Mouse (Mus musculus) yolk sac, embryonic 10.5 days (tissue): ENCODE data around the gene Them7.

Source experiments
- DNase-seq: peaks from one replicate; pipeline ENCODE4 v3.0.0-alpha.2; 2017; ENCODE audit warnings: low spot score

Them7 gene

DNA sequence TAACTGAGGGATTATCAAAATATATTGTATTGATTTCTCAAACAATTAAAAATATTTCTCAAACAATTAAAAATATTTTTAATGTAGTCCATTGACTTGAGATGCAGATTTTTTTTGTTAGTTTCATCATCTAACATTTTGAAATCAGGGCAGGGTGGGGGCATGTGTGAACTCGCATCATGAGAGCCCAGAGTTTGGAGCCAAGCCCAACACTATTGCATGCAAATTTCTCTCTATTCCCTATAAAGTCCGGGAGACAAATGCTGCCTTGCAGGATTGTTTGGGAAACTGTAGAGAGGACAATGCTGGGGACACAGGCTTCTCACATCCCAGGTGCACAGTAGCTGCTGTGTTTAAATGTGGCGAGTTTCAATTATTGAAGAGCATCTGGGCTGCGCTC is 151.6 kb downstream of the Them7 start:
- DNase-seq, result no peak

DNA sequence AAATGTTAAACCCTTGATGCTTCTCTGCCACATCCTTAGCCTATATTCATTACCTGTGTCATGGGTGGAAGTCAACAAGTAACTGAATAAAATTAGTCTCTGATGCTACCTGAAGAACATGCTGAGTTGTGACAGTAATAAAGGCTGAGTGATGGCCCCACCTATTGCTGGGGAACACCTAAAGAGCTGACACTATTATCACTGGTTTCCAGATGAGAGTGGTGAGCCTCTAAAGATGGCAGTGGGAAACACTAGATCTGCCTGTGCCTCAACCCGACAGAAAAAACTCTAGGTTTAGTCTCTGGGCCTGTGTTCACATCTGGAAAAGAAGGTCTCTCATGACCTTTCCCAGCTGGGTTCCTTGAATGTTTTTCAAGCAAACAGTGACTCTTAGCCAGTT is 155.6 kb downstream of the Them7 start:
- DNase-seq, result no peak

DNA sequence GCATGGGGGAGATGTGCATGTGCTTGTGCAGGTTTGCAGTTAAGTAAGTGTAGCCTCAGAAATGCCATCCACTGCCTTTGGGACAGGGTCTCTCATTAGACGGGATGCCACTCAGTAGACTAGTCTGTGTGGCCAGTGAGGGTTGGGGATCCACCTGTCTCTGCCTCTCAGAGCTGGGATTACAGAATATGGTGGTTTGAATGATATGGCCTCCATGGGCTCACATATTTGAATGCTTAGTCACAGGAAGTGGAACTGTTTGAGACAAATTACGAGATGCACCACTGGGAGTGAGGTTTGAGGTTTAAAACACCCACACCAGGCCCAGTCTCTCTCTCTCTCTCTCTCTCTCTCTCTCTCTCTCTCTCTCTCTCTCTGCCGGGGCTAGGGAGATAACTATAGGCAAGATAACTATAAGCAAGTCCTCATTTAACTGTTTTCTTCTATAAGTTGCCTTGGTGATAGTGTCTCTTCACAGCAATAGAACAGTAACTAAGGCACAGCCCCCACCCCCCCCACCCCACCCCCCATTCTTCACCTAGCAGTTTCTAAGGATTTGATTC is 156.7 kb downstream of the Them7 start:
- DNase-seq, result no peak

DNA sequence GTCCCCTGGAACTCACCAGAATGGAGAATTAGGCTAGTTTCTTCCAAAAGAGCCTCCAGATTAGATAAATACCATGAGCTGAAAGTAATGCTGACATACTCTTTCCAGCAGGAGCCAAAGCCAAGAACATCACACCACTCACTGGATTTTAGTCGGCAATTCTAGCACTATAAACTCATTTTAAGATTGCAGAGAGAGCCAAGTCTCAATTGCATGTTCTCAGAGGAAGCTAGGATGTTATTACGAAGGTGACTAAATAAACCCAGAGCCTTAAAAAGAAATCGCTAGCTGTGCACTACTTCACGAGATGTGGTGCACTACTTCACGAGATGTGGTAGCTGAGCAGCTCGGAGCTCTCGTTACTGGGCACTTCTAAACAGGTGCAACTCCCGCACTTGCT is 158.9 kb downstream of the Them7 start:
- no peak for DNase-seq

DNA sequence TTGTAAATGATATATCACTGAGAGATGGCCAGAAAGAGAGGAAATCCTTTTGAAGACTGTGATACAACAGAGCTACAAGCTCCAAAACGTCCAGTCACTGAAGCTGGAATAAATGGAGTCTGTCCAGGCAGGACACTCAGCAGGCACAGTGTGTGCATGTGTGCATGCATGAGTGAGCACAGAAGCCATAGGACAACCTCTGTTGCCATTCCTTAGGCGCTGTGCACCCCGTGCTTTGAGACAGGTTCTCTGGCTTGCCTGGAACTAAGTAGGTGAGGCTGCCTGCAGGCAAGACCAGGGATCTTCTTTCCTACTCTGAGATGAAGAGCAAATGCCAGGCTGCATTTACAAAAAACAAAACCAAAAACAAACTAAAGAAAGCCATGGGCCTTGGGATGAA is 160.9 kb downstream of the Them7 start:
- DNase-seq, result no peak

DNA sequence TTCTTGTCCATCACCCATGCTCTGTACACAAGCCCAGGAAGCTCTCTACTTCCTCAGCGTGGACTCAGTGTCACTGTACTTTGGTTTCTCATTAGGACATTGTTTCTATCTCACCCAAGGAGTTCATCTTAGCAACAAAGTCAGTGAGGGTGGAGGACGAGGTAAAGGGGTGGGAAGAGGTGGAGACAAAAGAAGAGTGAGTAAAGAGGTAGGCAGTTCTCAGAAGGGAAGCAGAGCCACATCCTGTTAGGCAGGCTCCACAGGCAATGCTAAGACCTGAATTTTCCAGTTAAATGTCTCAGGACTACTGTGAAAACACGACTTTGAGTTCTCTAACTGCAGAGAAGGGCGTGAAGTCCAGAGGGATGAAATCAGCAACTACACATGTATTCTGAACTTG is 162.3 kb downstream of the Them7 start:
- no peak for DNase-seq

DNA sequence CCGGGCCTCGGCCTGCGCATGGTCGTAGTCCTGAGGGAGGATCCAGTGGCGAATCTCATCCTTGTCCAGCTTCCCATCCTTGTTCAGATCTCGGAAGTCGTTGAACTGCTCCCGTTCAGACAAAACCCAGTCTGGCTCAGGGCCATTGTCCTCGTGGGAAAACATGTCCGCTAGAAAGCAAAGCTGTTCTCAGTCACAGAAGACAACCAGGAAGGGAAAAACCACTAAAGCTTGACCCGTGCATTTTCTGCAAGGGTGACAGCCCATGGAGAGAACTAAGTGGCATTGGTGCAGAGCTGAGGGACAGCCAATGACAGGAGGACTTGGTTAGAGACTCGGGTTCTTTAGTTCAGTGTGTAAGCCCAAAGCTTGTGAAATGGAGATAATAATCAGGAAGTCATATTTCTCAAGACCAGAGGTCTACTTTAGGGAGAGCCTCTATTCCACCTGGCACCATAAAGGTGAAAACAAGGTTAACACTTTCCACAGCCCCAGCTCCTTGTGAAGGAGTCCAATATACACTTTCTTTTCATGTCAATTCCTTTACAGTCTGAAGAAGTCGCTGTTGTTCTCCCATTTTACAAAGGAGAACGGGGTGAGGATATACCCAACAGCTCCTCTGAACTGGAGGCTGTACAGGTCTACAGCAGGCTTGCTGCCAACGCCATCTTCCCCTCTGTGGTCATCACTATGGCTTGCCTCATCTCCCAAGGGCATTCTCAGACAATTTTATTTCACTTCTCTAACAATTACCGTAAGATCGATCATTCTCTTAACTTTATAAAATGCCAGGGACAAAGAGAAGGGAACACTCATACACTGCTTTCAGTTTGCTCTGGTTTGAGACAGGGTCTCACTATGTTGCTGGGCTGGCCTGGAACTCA is 165.1 kb downstream of the Them7 start:
- no peak for DNase-seq

DNA sequence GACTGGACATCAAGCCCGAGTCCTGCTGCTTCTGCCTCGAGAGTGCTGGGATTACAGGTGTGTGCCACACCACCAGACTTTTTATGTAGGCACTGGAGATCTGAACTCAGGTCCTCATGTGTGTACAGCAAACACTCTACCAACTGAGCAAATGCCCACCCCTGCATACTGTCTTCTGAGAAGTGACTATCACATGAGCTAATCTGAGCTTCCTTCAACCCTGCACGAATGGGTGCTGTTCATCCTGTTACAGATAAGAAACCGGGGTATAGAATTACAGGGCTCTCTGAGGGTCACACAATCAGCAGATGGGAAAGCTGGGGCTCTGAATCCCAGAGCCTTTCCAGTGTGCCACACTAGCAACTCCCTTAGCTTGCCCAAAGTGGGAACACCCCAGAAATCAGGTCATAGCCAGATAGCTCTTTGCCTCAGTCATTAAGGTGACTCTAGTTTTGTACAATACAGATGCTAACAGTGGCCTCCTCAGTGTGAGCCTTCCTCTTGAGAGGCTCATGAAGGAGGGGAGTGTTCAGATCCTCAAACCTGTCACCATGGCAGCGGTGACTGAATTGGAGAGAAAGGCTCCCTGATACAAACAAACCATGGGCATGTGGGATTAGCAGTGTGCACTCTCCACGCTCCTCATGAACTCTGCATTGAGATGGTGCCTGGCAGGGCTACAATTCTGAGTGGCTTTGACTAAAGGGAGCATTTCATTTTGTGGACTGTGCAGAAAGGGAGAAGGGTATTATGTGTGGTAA is 166.7 kb downstream of the Them7 start:
- no peak for DNase-seq

DNA sequence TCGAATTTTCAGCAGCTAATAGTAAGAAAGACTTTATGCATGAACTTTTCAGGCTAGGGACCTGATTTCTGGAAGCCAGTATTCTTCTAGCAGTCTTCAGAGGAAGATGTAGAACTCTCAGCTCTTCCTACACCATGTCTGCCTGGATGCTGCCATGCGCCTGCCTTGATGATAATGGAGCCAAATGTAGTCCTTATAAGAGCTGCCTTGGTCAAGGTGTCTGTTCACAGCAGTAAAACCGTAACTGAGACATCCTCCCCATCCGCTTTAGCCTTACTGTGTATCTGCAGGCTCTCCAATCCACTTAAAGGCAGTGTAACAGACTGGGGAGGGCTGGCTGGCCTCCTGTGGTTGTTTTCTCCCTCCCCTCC is 167.3 kb downstream of the Them7 start:
- DNase-seq, result no peak

DNA sequence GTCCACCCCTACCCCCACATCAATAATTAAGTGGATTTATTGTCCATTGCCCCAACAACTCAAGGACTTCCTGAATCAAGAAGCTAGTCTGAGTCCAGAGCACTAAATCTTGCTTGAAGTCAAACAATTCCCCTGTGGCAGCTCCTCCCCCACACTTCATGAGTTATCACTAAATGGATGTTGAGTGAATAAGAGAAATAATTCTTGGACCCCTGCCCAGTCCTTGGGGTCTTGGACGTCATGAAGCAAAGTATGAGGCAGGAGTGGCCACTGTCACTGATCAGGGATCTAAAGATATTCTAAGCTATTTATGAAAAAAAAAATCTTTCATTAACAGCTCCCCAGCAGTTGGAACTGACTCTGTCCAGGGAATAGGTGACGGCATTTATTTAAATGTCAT is 168.4 kb downstream of the Them7 start:
- DNase-seq, result no peak

DNA sequence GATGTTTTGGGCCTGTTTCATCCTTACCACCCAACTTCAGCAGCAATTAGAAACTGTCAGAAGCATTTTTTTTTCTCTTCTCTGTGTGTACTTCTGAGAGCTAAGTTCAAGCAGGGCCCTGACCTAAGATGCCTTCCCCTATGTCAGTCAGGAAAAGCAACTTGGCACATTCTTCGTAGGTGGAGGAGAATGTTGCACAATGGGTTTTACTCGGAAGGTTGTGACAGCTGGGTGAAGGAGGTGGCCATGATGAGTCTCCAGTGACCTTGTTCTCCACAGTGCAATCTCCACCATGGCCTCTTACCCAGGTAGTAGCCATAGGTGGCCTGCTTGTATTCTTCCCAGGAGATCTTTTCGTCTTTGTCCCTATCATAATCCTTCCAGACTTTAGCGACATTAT is 170.3 kb downstream of the Them7 start:
- DNase-seq, result no peak

DNA sequence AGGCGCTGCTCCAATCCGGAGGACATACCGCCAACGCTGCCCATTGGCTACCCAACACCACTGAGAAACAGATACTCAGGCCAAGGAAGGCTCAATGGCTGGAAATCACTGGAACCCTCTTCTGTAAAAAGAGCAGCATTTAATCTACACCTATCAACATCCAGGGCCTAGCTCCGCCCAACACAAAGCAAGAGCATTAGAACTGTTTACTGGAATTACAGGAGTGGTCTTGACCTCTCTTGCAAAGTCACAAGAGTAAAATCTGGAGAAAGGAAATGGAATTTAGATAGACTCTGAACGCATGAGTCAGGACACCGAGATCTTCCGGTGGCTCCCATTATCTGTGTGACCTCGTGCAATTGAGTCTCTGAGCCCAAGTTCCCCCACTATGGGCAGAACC is 171.9 kb downstream of the Them7 start:
- no peak for DNase-seq

DNA sequence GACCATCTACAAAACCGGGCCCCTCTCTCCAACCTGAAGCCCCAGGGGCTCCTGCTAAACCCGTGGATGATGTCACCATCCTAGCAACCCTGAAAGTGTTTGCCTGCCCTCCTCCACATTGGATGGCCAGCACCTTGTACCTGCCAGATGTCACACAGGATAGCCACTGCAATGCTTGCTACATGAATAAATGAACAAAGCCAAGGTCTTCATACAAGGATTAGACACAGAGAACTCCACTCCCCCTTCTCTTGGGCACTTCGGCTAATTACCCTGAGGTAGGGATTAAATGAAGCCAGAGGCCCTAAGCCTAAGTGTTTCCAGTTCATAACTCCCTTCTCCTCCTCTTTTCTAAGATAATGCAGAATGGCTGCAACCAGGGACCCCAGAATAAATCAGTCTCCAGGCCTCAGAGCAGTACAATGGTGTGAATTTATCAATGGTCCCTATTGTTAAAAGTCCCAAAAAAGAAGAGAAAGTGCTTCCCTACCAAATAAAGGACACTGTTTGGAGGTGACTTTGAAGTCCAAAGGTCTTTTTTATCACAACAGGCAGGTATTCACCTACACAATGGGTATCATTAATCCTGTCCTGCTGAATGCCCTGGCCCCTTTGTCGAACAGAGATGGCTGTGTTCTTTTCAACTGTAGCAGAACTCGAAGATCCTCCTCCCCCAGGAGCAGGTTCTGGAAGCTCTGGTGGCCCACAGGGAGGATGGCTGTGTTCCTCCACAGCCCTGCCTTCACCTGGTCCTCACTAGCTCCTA is 173.5 kb downstream of the Them7 start:
- no peak for DNase-seq

DNA sequence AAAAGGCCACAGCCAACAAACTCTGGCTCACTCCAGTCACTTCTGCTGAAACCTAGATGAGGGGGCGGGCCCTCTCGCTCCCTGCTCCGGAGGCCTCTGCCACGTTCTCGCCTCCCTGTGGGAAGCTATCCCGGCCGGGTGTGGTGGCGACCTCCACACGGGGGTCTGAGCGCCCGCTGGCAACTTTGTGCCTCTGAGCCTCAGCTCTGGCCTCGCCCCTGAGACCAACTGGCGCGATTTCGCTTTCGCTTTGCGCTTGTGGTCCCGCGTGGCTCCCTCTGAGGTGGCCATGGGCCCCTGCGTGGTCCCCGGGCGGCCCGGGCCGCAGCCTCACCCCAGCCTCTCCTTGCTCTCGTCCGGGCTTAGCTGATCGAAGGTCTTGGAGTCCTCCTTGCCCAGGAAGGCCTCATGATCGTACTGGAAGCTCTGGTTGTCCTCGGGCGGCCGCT is 174.5 kb downstream of the Them7 start:
- peak; percentile 50 for DNase-seq

DNA sequence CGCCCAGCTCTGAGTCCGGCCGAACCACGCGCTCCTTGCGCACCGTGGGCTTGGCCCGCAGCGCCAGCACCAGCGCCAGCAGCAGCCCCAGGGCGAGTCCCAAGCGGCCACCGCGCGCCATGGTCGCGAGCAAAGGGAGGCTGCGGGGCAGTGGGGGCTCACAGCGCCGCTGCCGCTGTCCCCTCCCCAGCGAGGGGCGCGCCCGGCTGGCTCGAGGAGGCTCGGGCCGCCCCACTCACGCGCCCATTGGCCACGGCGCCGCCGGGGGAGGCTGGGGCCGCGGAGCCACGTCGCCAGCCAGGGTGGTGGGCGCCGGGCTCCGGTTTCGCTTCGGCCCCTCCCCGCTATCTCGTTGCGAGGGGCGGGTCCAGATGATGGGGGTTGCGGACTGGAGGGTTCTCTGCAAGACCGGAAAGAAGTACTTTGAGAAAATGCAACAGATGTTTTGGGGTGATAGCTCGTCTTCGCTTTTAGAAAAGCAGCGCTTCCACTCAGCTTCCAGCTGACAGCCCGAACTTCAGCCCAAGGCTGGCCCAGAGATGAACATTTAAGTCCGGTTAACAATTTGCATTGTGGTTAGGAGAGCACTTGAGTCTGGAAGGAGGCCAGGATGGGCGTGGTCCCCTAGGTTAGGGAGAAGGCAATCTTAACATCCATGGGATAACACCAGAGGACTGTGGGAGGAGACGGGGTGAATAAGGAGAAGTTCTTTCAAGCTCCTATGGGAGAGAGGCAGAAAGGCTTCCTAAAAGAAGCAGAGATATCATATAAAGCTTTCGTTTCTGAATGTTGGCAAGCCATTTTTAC is 175.2 kb downstream of the Them7 start, which contains the start of gene Rcn1:
Gene Rcn1, minus strand, starts transcription at position 235 of the 807 bp plus-strand sequence.
- peak; percentile 92 for DNase-seq

DNA sequence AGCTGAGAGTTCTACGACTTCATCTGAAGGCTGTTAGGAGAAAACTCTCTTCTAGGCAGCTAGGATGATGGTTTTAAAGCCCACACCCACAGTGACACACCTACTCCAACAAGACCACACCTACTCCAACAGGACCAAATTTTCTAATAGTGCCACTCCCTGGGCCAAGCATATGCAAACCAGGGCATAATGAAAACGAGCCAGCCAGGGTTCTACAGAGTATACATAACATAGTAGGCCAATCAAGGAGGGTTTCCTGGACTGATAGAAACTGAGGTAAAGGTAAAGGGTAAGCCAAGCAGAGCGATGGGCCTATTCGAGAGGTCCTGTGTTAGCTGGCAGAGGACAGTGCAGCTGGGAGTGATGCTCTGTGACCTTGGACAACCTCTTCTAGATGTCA is 176.4 kb downstream of the Them7 start:
- DNase-seq, result no peak

DNA sequence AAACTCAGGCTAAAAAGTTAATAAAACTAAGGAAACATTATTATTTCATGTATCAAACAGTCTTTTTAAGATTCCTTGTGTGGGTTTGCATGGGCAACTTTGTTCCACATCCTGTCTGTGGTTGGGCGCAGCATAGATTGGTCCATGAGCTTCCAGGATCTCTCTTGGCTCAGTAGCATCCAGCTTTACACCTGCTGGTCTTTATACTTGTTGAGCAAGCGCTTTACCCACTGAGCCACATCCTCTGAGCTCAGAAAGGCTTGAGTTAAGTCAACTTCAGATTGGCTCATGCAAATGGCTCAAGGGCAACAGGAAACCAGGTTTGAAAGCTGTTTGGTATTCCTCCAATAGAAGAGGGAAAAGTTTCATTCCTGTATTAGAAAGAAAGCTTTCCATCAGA is 178.1 kb downstream of the Them7 start:
- DNase-seq, result no peak

DNA sequence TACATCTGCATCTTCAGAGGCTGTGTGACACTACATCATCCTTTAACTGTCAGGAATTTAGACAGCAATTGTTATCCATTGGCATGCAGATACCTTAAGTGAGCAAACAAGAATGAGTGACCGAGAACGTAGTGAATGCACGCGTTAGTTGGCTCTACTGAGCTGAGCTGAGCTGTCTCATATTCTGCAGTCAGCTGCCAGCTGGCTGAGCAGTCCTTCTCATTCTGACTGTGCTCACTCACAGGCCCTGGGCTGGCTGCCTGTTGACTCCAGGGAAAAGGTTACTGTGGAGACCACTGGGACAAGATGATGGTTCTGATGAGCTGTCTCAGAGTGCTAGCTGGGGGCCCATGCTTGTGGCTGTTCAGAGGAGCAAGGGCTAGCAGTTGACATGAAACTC is 184.4 kb downstream of the Them7 start:
- no peak for DNase-seq

DNA sequence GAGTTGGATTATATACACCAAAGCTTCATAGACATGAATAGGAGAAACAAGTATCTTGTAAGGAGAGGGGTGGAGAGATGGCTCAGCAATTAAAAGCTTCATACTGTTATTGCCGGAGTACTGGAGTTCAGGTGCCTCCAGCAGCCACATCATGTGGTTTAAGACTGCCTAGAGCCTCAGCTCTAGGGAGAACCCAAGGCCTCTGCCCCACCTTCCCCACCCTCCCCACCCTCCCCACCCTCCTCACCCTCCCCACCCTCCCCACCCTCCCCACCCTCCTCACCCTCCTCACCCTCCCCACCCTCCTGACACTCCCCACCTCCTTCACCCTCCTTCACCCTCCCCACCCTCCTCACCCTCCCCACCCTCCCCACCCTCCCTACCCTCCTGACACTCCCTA is 185.1 kb downstream of the Them7 start:
- no peak for DNase-seq

DNA sequence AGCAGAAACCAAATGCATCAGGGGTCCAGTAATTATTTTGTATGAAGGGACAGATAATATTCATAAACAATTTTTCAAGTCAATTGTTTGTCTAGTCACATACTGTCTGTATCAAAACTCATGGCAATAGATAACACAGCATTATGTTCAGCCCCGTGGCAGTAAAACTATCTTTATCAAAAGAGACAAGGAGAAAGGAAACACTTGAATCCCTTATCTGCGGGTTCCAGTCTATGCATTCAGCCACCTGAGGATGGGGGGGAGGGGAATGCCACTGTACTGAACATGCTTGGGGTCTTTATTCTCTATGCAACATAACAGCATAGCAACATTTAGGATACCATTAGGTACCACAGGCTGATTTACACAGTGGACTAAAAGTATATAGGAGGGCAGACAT is 190.2 kb downstream of the Them7 start:
- DNase-seq, result no peak

DNA sequence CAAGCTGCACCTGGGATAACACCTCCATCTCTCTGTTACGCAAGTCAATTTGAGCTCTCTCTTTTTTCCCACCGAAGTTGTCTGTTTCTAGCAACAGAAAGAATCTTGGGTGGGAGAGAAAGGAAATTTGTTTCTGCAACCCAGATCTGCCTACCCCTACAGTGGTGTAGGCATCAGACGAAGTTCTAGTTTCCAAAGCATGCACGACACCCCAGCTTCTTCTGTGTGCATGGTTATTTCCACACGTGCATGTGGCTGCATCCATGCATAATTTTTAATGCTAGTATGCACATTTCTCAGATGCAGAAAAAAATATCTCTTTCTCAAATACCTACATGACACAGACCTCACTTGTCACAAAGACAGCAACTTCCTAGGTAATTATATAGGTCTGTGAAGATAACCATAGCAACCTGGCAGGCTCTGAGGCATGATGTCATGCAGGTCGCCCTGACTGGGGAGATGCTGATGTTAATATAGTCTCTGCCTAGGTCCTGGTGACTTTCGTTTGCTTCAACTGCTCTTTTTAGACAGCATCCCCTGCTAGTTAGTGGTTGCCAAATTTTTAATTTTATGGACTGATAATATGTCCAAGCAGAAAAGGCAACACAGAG is 192.0 kb downstream of the Them7 start:
- DNase-seq, result no peak
